Mouse (Mus musculus): ENCODE results near the gene Wdr81.
"Not testable (repeated sequence)": the region's sequence is repeated elsewhere in the genome, so short reads cannot be mapped to it uniquely, and the experiment has no call there.

Wdr81 gene

GRCm38 (mm10) chr11:75461743-75462252, 7.3 kb upstream of the Wdr81 start:
- no peak for ATAC-seq (ENCODE audit: insufficient number of reproducible peaks, low FRiP score, low TSS enrichment)

- ATAC-seq (ENCODE audit: insufficient number of reproducible peaks, low FRiP score, low TSS enrichment), result peak; percentile 90
These were observed 6.6 kb upstream of the Wdr81 start, which contains the start of gene Tlcd2 for GRCm38 (mm10) chr11:75460844-75461742. TSS of gene Tlcd2 (plus strand) at chr11:75461715.

- ATAC-seq (ENCODE audit: insufficient number of reproducible peaks, low FRiP score, low TSS enrichment), result peak; percentile 63; the same call in 1 of the 2 replicates
These were observed 5.8 kb upstream of the Wdr81 start for GRCm38 (mm10) chr11:75460103-75460843.

GRCm38 (mm10) chr11:75459751-75460102, 5.2 kb upstream of the Wdr81 start:
- ATAC-seq (ENCODE audit: insufficient number of reproducible peaks, low FRiP score, low TSS enrichment), result no peak

GRCm38 (mm10) chr11:75459141-75459711, 4.7 kb upstream of the Wdr81 start:
- no peak for ATAC-seq (ENCODE audit: insufficient number of reproducible peaks, low FRiP score, low TSS enrichment)

GRCm38 (mm10) chr11:75458628-75459041, 4.1 kb upstream of the Wdr81 start:
- ATAC-seq (ENCODE audit: insufficient number of reproducible peaks, low FRiP score, low TSS enrichment), result no peak

- ATAC-seq (ENCODE audit: insufficient number of reproducible peaks, low FRiP score, low TSS enrichment), result no peak
These were observed 3.7 kb upstream of the Wdr81 start for GRCm38 (mm10) chr11:75458169-75458568.

- ATAC-seq (ENCODE audit: insufficient number of reproducible peaks, low FRiP score, low TSS enrichment), result no peak
These were observed 1.9 kb upstream of the Wdr81 start for GRCm38 (mm10) chr11:75456440-75456871.

- ATAC-seq (ENCODE audit: insufficient number of reproducible peaks, low FRiP score, low TSS enrichment), result not testable (repeated sequence)
These were observed 1.5 kb upstream of the Wdr81 start for GRCm38 (mm10) chr11:75455971-75456370.

GRCm38 (mm10) chr11:75455041-75455736, 672 bp upstream of the Wdr81 start:
- ATAC-seq (ENCODE audit: insufficient number of reproducible peaks, low FRiP score, low TSS enrichment), result no peak

- ATAC-seq (ENCODE audit: insufficient number of reproducible peaks, low FRiP score, low TSS enrichment), result no peak
These were observed 1.5 kb downstream of the Wdr81 start for GRCm38 (mm10) chr11:75452812-75453557.

GRCm38 (mm10) chr11:75452081-75452480, 2.4 kb downstream of the Wdr81 start:
- no peak for ATAC-seq (ENCODE audit: insufficient number of reproducible peaks, low FRiP score, low TSS enrichment)

GRCm38 (mm10) chr11:75450936-75451335, 3.6 kb downstream of the Wdr81 start:
- no peak for ATAC-seq (ENCODE audit: insufficient number of reproducible peaks, low FRiP score, low TSS enrichment)

GRCm38 (mm10) chr11:75450304-75450908, 4.1 kb downstream of the Wdr81 start:
- no peak for ATAC-seq (ENCODE audit: insufficient number of reproducible peaks, low FRiP score, low TSS enrichment)

- no peak for ATAC-seq (ENCODE audit: insufficient number of reproducible peaks, low FRiP score, low TSS enrichment)
These were observed 4.8 kb downstream of the Wdr81 start for GRCm38 (mm10) chr11:75449695-75450094.

- ATAC-seq (ENCODE audit: insufficient number of reproducible peaks, low FRiP score, low TSS enrichment), result no peak
These were observed 5.9 kb downstream of the Wdr81 start for GRCm38 (mm10) chr11:75448575-75448974.

GRCm38 (mm10) chr11:75443711-75444110, 10.8 kb downstream of the Wdr81 start:
- no peak for ATAC-seq (ENCODE audit: insufficient number of reproducible peaks, low FRiP score, low TSS enrichment)

- no peak for ATAC-seq (ENCODE audit: insufficient number of reproducible peaks, low FRiP score, low TSS enrichment)
These were observed 12.9 kb downstream of the Wdr81 start for GRCm38 (mm10) chr11:75441601-75442000.

GRCm38 (mm10) chr11:75441034-75441433, 13.5 kb downstream of the Wdr81 start:
- ATAC-seq (ENCODE audit: insufficient number of reproducible peaks, low FRiP score, low TSS enrichment), result no peak

All from cerebellum, adult (tissue).